Mouse (Mus musculus) cortical plate, adult 2 months (tissue): ENCODE data around the gene 1300017J02Rik. TPM values are rescaled to one million over a fixed set of nuclear protein-coding genes. Genes with fewer than 3 reads are reported as not detected.

ENCODE experiments used
- H3K27ac ChIP-seq: fragments of 200-500 bp; 2 replicates; pipeline ENCODE4 v1.5.1; 2012; ENCODE audit warnings: low read length, control low read depth, inconsistent platforms; ENCODE audit not compliant: insufficient read depth
- H3K4me1 ChIP-seq: fragments of 200-500 bp; 2 replicates; pipeline ENCODE4 v1.6.1; 2011; ENCODE audit warnings: low read length; ENCODE audit not compliant: control insufficient read depth, insufficient read depth
- H3K4me3 ChIP-seq: fragments of 200-500 bp; 2 replicates; pipeline ENCODE4 v1.5.1; 2011; ENCODE audit warnings: mild to moderate bottlenecking, low read length, control low read depth; ENCODE audit not compliant: insufficient read depth
- CTCF ChIP-seq: fragments of 200-500 bp; IDR thresholded peaks from 2 replicates; pipeline ENCODE4 v1.5.1; 2011; ENCODE audit warnings: mild to moderate bottlenecking, control low read depth, low read length; ENCODE audit not compliant: insufficient read depth; ENCODE audit errors: extremely low read depth
- POLR2A ChIP-seq: fragments of 200-500 bp; IDR thresholded peaks from 2 replicates; pipeline ENCODE4 v1.6.1; 2011; ENCODE audit warnings: mild to moderate bottlenecking, low read length, control low read depth; ENCODE audit not compliant: insufficient read depth; ENCODE audit errors: extremely low read depth
- polyA plus RNA-seq: library from polyadenylated mRNA; depleted of rRNA; stranded (reverse); fragments of >200 nt; gene quantifications from 2 replicates; pipeline ENCODE4 v1.2.3, GENCODE M21; 2012; rRNA removed

Gene 1300017J02Rik
- polyA plus RNA-seq, 1 experiment: 1.1 TPM

- TF ChIP-seq CTCF (no peak), POLR2A (peak; percentile 51; the same call in 1 of the 2 replicates)
- H3K4me1 ChIP-seq: peaks cover 2% of the 10 kb centered on the region; the same call in 1 of the 2 replicates
- peak within 1 kb of the TSS; percentile 91 for H3K4me3 ChIP-seq
- no peak within 1 kb of the TSS for H3K27ac ChIP-seq
Observed at GRCm38 (mm10) chr9:103201561-103202260, 103.2 kb downstream of the 1300017J02Rik start, which contains the start of gene Srprb. Gene Srprb, minus strand, starts transcription at chr9:103202137.

Other genes starting within 250 kb of the 1300017J02Rik start
- 321 and 328 TPM in 2 replicates for gene Rab6b, start 193.3 kb downstream of the 1300017J02Rik start, polyA plus RNA-seq
- 32.2 and 35.3 TPM in 2 replicates for gene Srprb, start 102.9 kb downstream of the 1300017J02Rik start, polyA plus RNA-seq
- not detected in 2 replicates for gene Gm20425, start 74.8 kb downstream of the 1300017J02Rik start, polyA plus RNA-seq
- gene Trf, start 74.6 kb downstream of the 1300017J02Rik start, polyA plus RNA-seq: 328 and 428 TPM in 2 replicates
- 11.9 and 12.2 TPM in 2 replicates for gene Topbp1, start 133 bp upstream of the 1300017J02Rik start, polyA plus RNA-seq
- 46.6 and 47.9 TPM in 2 replicates for gene Cdv3, start 60.8 kb upstream of the 1300017J02Rik start, polyA plus RNA-seq
- gene Bfsp2, start 175.3 kb upstream of the 1300017J02Rik start, polyA plus RNA-seq: 6.5 and 8.3 TPM in 2 replicates